Mouse (Mus musculus) heart, embryonic 14.5 days (tissue): ENCODE results near the gene Rab7. TPM values are rescaled to one million over a fixed set of nuclear protein-coding genes. Genes with fewer than 3 reads are reported as not detected.

Experiments used
- ATAC-seq: fragments of 200-750 bp; cut with Nextera tagmentation; 2 replicates; pipeline ENCODE4 v1.8.0; 2017; ENCODE audit warnings: low read depth, moderate TSS enrichment; ENCODE audit not compliant: insufficient number of reproducible peaks, insufficient read depth, low FRiP score
- H3K27ac ChIP-seq, 2 experiments: fragments of 200-500 bp in 1 of 2; fragments of 300-500 bp in 1 of 2; sonication (generic) in 1 of 2; replicated peaks in 1 of 2; 2 replicates each; pipeline ENCODE4 v1.5.1; 2012 to 2014; ENCODE audit warnings: low read depth in 2 of 2, low read length in 2 of 2, control low read depth in 1 of 2, mild to moderate bottlenecking in 1 of 2, mixed read lengths in 1 of 2; ENCODE audit not compliant: control insufficient read depth in 1 of 2, insufficient read depth in 1 of 2
- H3K27me3 ChIP-seq: fragments of 300-500 bp; sonication (generic); 2 replicates; pipeline ENCODE4 v1.6.1; 2014; ENCODE audit warnings: mild to moderate bottlenecking, low read length, control low read depth; ENCODE audit not compliant: control insufficient read depth, insufficient read depth
- H3K36me3 ChIP-seq: fragments of 300-500 bp; sonication (generic); 2 replicates; pipeline ENCODE4 v1.6.1; 2014; ENCODE audit warnings: mild to moderate bottlenecking, control low read depth, low read length, mixed read lengths; ENCODE audit not compliant: control insufficient read depth, insufficient read depth
- H3K4me1 ChIP-seq, 2 experiments: fragments of 200-500 bp in 1 of 2; fragments of 300-500 bp in 1 of 2; sonication (generic) in 1 of 2; 2 replicates each; pipeline ENCODE4 v1.6.1; 2012 to 2014; ENCODE audit warnings: low read length in 2 of 2, control low read depth in 1 of 2, mixed read lengths in 1 of 2; ENCODE audit not compliant: control insufficient read depth in 2 of 2, insufficient read depth in 2 of 2
- H3K4me2 ChIP-seq: fragments of 300-500 bp; sonication (generic); 2 replicates; pipeline ENCODE4 v1.6.1; 2014; ENCODE audit warnings: mild to moderate bottlenecking, low read length
- H3K4me3 ChIP-seq, 2 experiments: fragments of 200-500 bp in 1 of 2; fragments of 300-500 bp in 1 of 2; sonication (generic) in 1 of 2; 2 replicates each; pipeline ENCODE4 v1.5.1; 2012 to 2014; ENCODE audit warnings: low read length in 2 of 2, mild to moderate bottlenecking in 2 of 2, control low read depth in 1 of 2, low read depth in 1 of 2, moderate library complexity in 1 of 2; ENCODE audit not compliant: control insufficient read depth in 1 of 2, insufficient read depth in 1 of 2
- H3K9ac ChIP-seq: fragments of 300-500 bp; sonication (generic); 2 replicates; pipeline ENCODE4 v1.6.1; 2014; ENCODE audit warnings: mild to moderate bottlenecking, low read length
- H3K9me3 ChIP-seq: fragments of 300-500 bp; sonication (generic); 2 replicates; pipeline ENCODE4 v1.6.1; 2016; ENCODE audit warnings: low read length, control low read depth; ENCODE audit not compliant: control insufficient read depth
- whole genome bisulfite sequencing: fragments of 180-500 bp; shearing (Covaris S2); extraction: QIAGEN DNeasy Blood & Tissue Kit; methylation state at CpG from one replicate; pipeline ENCODE4 v1.1.7; 2014; 5-methylcytosine and 5-hydroxymethylcytosine counted together
- polyA plus RNA-seq: library from polyadenylated mRNA; unstranded; fragments of >200 nt; fragmentation: Nextera tagmentation; extraction: Ambion mirVana; gene quantifications from 2 replicates; pipeline ENCODE4 v1.2.1, GENCODE M21; 2014

Rab7 gene
- polyA plus RNA-seq, 1 experiment from 2014 or later, result 234 TPM

GRCm38 (mm10) chr6:88042336-88042735 is 2.7 kb downstream of the Rab7 start:
- 52% methylated on average over 3 of the region's 3 CpGs for WGBS
- Histone ChIP-seq H3K9me3 (no peaks in the 10 kb centered on the region), H3K4me2 (peak overlapping the region; percentile 80), H3K9ac (peak overlapping the region; percentile 48; the same call in 1 of the 2 replicates), H3K4me3 (no peak overlapping the region), H3K36me3 (peaks cover 18% of the 10 kb centered on the region), H3K27me3 (no peaks in the 10 kb centered on the region), H3K4me1 (peaks cover 14 to 40% of the 10 kb centered on the region in 2 experiments), H3K27ac (peak overlapping the region; percentile 41 to 74)
- ATAC-seq, result no peak

GRCm38 (mm10) chr6:88041221-88041620 is 3.8 kb downstream of the Rab7 start:
- H3K4me2 ChIP-seq, result peak overlapping the region; percentile 53
- no peaks in the 10 kb centered on the region for H3K27me3 ChIP-seq
- H3K9me3 ChIP-seq, result no peaks in the 10 kb centered on the region
- H3K9ac ChIP-seq, result peak overlapping the region; percentile 48
- no peak for ATAC-seq
- H3K27ac ChIP-seq, result peak overlapping the region; percentile 74 to 84
- peaks cover 14 to 41% of the 10 kb centered on the region in 2 experiments for H3K4me1 ChIP-seq
- H3K4me3 ChIP-seq, result no peak overlapping the region
- peaks cover 21% of the 10 kb centered on the region for H3K36me3 ChIP-seq
- 34% methylated on average over 4 of the region's 4 CpGs for WGBS

GRCm38 (mm10) chr6:88039426-88039825 is 5.6 kb downstream of the Rab7 start:
- no peak overlapping the region for H3K9ac ChIP-seq
- no peak overlapping the region for H3K27ac ChIP-seq
- no peak for ATAC-seq
- no peaks in the 10 kb centered on the region for H3K27me3 ChIP-seq
- H3K4me2 ChIP-seq, result no peak overlapping the region
- 94% methylated on average over 4 of the region's 4 CpGs for WGBS
- peaks cover 21% of the 10 kb centered on the region for H3K36me3 ChIP-seq
- peaks cover 14 to 40% of the 10 kb centered on the region in 2 experiments for H3K4me1 ChIP-seq
- H3K9me3 ChIP-seq, result no peaks in the 10 kb centered on the region
- H3K4me3 ChIP-seq, result no peak overlapping the region

- H3K9ac ChIP-seq, result no peak overlapping the region
- no peak overlapping the region for H3K4me2 ChIP-seq
- H3K27ac ChIP-seq, result no peak overlapping the region
- no peak for ATAC-seq
- no peak overlapping the region for H3K4me3 ChIP-seq
- H3K4me1 ChIP-seq, result peaks cover 8 to 22% of the 10 kb centered on the region in 2 experiments
- WGBS, result 84% methylated on average over 4 of the region's 4 CpGs
- no peaks in the 10 kb centered on the region for H3K27me3 ChIP-seq
- peaks cover 21% of the 10 kb centered on the region for H3K36me3 ChIP-seq
- no peaks in the 10 kb centered on the region for H3K9me3 ChIP-seq
These were observed 7.5 kb downstream of the Rab7 start for GRCm38 (mm10) chr6:88037471-88038045.

GRCm38 (mm10) chr6:88033504-88033903 is 11.6 kb downstream of the Rab7 start:
- Histone ChIP-seq H3K4me2 (no peak overlapping the region), H3K36me3 (peaks cover 26% of the 10 kb centered on the region), H3K9ac (no peak overlapping the region), H3K27me3 (no peaks in the 10 kb centered on the region), H3K4me3 (no peak overlapping the region), H3K27ac (no peak overlapping the region), H3K4me1 (peaks cover 0 to 15% of the 10 kb centered on the region in 2 experiments; a peak in 3 of 4 replicates), H3K9me3 (no peaks in the 10 kb centered on the region)
- WGBS, result 96% methylated on average over 3 of the region's 3 CpGs
- no peak for ATAC-seq

GRCm38 (mm10) chr6:88030432-88030831 is 14.6 kb downstream of the Rab7 start:
- no peak for ATAC-seq
- Histone ChIP-seq H3K4me1 (peaks cover 0 to 9% of the 10 kb centered on the region in 2 experiments; a peak in 1 of 4 replicates), H3K9ac (no peak overlapping the region), H3K4me3 (no peak overlapping the region), H3K36me3 (peaks cover 31% of the 10 kb centered on the region), H3K27me3 (no peaks in the 10 kb centered on the region), H3K27ac (no peak overlapping the region), H3K4me2 (no peak overlapping the region), H3K9me3 (no peaks in the 10 kb centered on the region)
- WGBS, result 94% methylated on average over 2 of the region's 2 CpGs

- no peak overlapping the region for H3K9ac ChIP-seq
- H3K36me3 ChIP-seq, result peaks cover 43% of the 10 kb centered on the region
- H3K27me3 ChIP-seq, result no peaks in the 10 kb centered on the region
- no peaks in the 10 kb centered on the region for H3K9me3 ChIP-seq
- no peak for ATAC-seq
- H3K4me3 ChIP-seq, result no peak overlapping the region
- 78% methylated on average over 5 of the region's 5 CpGs for WGBS
- no peak overlapping the region for H3K4me2 ChIP-seq
- no peak overlapping the region for H3K27ac ChIP-seq
- 0 out of 4 replicates have a peak, but pooled peaks cover 0 to 9% of the 10 kb centered on the region in 2 experiments for H3K4me1 ChIP-seq
These were observed 17.7 kb downstream of the Rab7 start for GRCm38 (mm10) chr6:88027390-88027789.
